Mouse (Mus musculus): ENCODE results near the gene Idi2.
"Not testable (repeated sequence)": the region's sequence is repeated elsewhere in the genome, so short reads cannot be mapped to it uniquely, and the experiment has no call there.

- TF ChIP-seq MXI1 (IDR thresholded peaks at IDR 0.05; ENCODE audit: low read depth, low read length); CTCF (IDR thresholded peaks at IDR 0.05 in 2 of 3, conservative IDR thresholded peaks at IDR 0.05 in 1 of 3; ENCODE audit: control insufficient read depth in 1 of 3, insufficient read depth in 1 of 3, low read depth in 2 of 3, low read length in 3 of 3, poor library complexity in 1 of 3, severe bottlenecking in 1 of 3); POLR2A (IDR thresholded peaks at IDR 0.05; ENCODE audit: control insufficient read depth in 1 of 2, insufficient read depth in 1 of 2, low read depth in 1 of 2, low read length in 2 of 2, poor library complexity in 1 of 2); ZKSCAN1 (IDR thresholded peaks at IDR 0.05; ENCODE audit: low read depth, low read length); TBP (IDR thresholded peaks at IDR 0.05; ENCODE audit: low read depth, low read length); USF1 (IDR thresholded peaks at IDR 0.05; ENCODE audit: low read depth, low read length); MYC (IDR thresholded peaks at IDR 0.05; ENCODE audit: low read depth, low read length); TCF12 (IDR thresholded peaks at IDR 0.05; ENCODE audit: low read depth, low read length); GATA1 (IDR thresholded peaks at IDR 0.05; ENCODE audit: low read depth, low read length); POLR2AphosphoS2 (IDR thresholded peaks at IDR 0.05; ENCODE audit: low read length): not testable (repeated sequence)
Observed at GRCm38 (mm10) chr13:8937611-8938140, 15.0 kb upstream of the Idi2 start.
